Mouse (Mus musculus): ENCODE measurements around the gene N4bp2.

GRCm38 (mm10) chr5:65760041-65760440, 3.3 kb upstream of the N4bp2 start:
- TF ChIP-seq CTCF (IDR thresholded peaks at IDR 0.05; ENCODE audit: low read depth) (no peak), EP300 (IDR thresholded peaks at IDR 0.05; ENCODE audit: low read depth) (no peak)
